Mouse (Mus musculus): ENCODE results near the gene Zcchc13.

DNA sequence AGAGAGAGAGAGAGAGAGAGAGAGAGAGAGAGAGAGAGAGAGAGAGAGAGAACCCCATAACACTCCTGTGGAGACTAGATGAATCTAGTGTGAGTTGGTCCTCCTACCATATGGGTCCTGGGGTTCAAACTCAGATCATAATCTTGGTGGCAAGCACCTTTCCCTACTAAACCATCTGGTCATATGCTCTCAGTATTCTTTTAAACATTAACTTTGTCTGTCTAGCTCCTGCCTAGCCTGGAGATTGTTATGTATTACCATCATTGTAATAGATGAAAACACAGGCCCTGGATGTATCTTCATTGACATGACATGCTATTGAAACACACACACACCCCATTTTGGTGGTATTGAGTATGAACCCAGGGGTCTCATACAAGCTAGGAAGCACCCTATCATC is 5.6 kb downstream of the Zcchc13 start:
- no peak for TF ChIP-seq GABPA (IDR thresholded peaks at IDR 0.05; ENCODE audit: low read depth, low read length)
- TF ChIP-seq USF1 (IDR thresholded peaks at IDR 0.05; ENCODE audit: low read depth, low read length), result no peak
